Mouse (Mus musculus): ENCODE measurements around the gene Olfr1312. TPM values are rescaled to one million over a fixed set of nuclear protein-coding genes. Genes with fewer than 3 reads are reported as not detected.

The Olfr1312 gene
- total RNA-seq (2023) = not detected in 2 replicates

GRCm38 (mm10) chr2:112050138-112050537 is at the start of gene Olfr1312:
Gene Olfr1312 (minus strand): TSS chr2:112050238.

GRCm38 (mm10) chr2:112096681-112097080 is 46.6 kb upstream of the Olfr1312 start, which contains the start of gene Olfr1314:
Gene Olfr1314 (minus strand): TSS chr2:112096781.

GRCm38 (mm10) chr2:112077743-112078142 is 27.7 kb upstream of the Olfr1312 start, which contains the start of gene Olfr1313:
Gene Olfr1313 (minus strand): TSS chr2:112077843.

GRCm38 (mm10) chr2:112024312-112024711 is 25.7 kb downstream of the Olfr1312 start, which contains the start of gene Olfr1311:
Gene Olfr1311 (minus strand): TSS chr2:112024412.

GRCm38 (mm10) chr2:112012608-112013007 is 37.4 kb downstream of the Olfr1312 start, which contains the start of gene Olfr1310:
Gene Olfr1310 (minus strand): TSS chr2:112012708.

GRCm38 (mm10) chr2:111990181-111990580 is 59.9 kb downstream of the Olfr1312 start, which contains the start of gene Olfr1309:
Gene Olfr1309 (minus strand): TSS chr2:111990281.

Other genes starting within 250 kb of the Olfr1312 start
- not detected in 2 replicates for gene Olfr1303, start 229.9 kb downstream of the Olfr1312 start, total RNA-seq (2023)
- gene Olfr1305, start 173.1 kb downstream of the Olfr1312 start, total RNA-seq (2023) = not detected in 2 replicates
- not detected in 2 replicates for gene Olfr1306, start 134.0 kb downstream of the Olfr1312 start, total RNA-seq (2023)
- 0.06 and 0.09 TPM in 2 replicates for gene Olfr1307, start 100.8 kb downstream of the Olfr1312 start, total RNA-seq (2023)
- not detected in 2 replicates for gene Olfr1308, start 85.3 kb downstream of the Olfr1312 start, total RNA-seq (2023)
- not detected in 2 replicates for gene Olfr1309, start 60.0 kb downstream of the Olfr1312 start, total RNA-seq (2023)
- not detected in 2 replicates for gene Olfr1310, start 37.5 kb downstream of the Olfr1312 start, total RNA-seq (2023)
- not detected in 2 replicates for gene Olfr1311, start 25.8 kb downstream of the Olfr1312 start, total RNA-seq (2023)
- not detected in 2 replicates for gene Olfr1313, start 27.6 kb upstream of the Olfr1312 start, total RNA-seq (2023)
- not detected in 2 replicates for gene Olfr1314, start 46.5 kb upstream of the Olfr1312 start, total RNA-seq (2023)
- gene Olfr1315-ps1, start 65.2 kb upstream of the Olfr1312 start, total RNA-seq (2023) = not detected in 2 replicates
- gene Olfr1316, start 84.7 kb upstream of the Olfr1312 start, total RNA-seq (2023) = not detected in 2 replicates
- gene Olfr1317, start 90.1 kb upstream of the Olfr1312 start, total RNA-seq (2023) = not detected in 2 replicates
- not detected in 2 replicates for gene Olfr1318, start 104.0 kb upstream of the Olfr1312 start, total RNA-seq (2023)
- 87.0 and 113 TPM in 2 replicates for gene Lpcat4, start 189.2 kb upstream of the Olfr1312 start, total RNA-seq (2023)
- not detected in 2 replicates for gene Nutm1, start 209.1 kb upstream of the Olfr1312 start, total RNA-seq (2023)
- 13.9 and 14.8 TPM in 2 replicates for gene Nop10, start 211.7 kb upstream of the Olfr1312 start, total RNA-seq (2023)
- 187 and 220 TPM in 2 replicates for gene Slc12a6, start 215.6 kb upstream of the Olfr1312 start, total RNA-seq (2023)
- gene Gm21985, start 216.1 kb upstream of the Olfr1312 start, total RNA-seq (2023) = not detected in 2 replicates

Measured in neutrophil, adult 65 days (primary cell).